Mouse (Mus musculus): ENCODE data around the gene Pomgnt2. TPM values are rescaled to one million over a fixed set of nuclear protein-coding genes. Genes with fewer than 3 reads are reported as not detected.

The Pomgnt2 gene
- polyA plus RNA-seq, 1 experiment from 2014 or later: 7.9 TPM

- Histone ChIP-seq H3K4me2 (ENCODE audit: low read depth, severe bottlenecking) (no peak overlapping the region), H3K27me3 (ENCODE audit: control insufficient read depth, insufficient read depth, low read length) (no peaks in the 10 kb centered on the region), H3K36me3 (ENCODE audit: control insufficient read depth, insufficient read depth, low read length) (no peaks in the 10 kb centered on the region), H3K9ac (ENCODE audit: low read length) (no peak overlapping the region), H3K4me3 (ENCODE audit: low read depth, low read length) (no peak overlapping the region), H3K4me1 (ENCODE audit: control insufficient read depth, insufficient read depth, low read length) (no peaks in the 10 kb centered on the region), H3K9me3 (ENCODE audit: control insufficient read depth, low read length) (no peaks in the 10 kb centered on the region), H3K27ac (replicated peaks; ENCODE audit: low read depth, low read length) (no peak overlapping the region)
- no peak for ATAC-seq (ENCODE audit: insufficient number of reproducible peaks, low FRiP score, low TSS enrichment, low read depth)
- DNase-seq (ENCODE audit: low spot score): no peak
- 84% methylated on average over 12 of the region's 12 CpGs for whole genome bisulfite sequencing
Observed at GRCm38 (mm10) chr9:121974141-121974986, 22.5 kb downstream of the Pomgnt2 start.

GRCm38 (mm10) chr9:121973207-121973606 lies 23.7 kb downstream of the Pomgnt2 start:
- Histone ChIP-seq H3K36me3 (ENCODE audit: control insufficient read depth, insufficient read depth, low read length) (no peaks in the 10 kb centered on the region), H3K4me3 (ENCODE audit: low read depth, low read length) (no peak overlapping the region), H3K9ac (ENCODE audit: low read length) (no peak overlapping the region), H3K4me2 (ENCODE audit: low read depth, severe bottlenecking) (no peak overlapping the region), H3K27me3 (ENCODE audit: control insufficient read depth, insufficient read depth, low read length) (no peaks in the 10 kb centered on the region), H3K4me1 (ENCODE audit: control insufficient read depth, insufficient read depth, low read length) (no peaks in the 10 kb centered on the region), H3K9me3 (ENCODE audit: control insufficient read depth, low read length) (no peaks in the 10 kb centered on the region), H3K27ac (replicated peaks; ENCODE audit: low read depth, low read length) (no peak overlapping the region)
- 70% methylated on average over 1 of the region's 1 CpGs for WGBS
- no peak for ATAC-seq (ENCODE audit: insufficient number of reproducible peaks, low FRiP score, low TSS enrichment, low read depth)
- DNase-seq (ENCODE audit: low spot score): no peak

- no peaks in the 10 kb centered on the region for H3K4me1 ChIP-seq (ENCODE audit: control insufficient read depth, insufficient read depth, low read length)
- no peaks in the 10 kb centered on the region for H3K36me3 ChIP-seq (ENCODE audit: control insufficient read depth, insufficient read depth, low read length)
- H3K4me2 ChIP-seq (ENCODE audit: low read depth, severe bottlenecking): no peak overlapping the region
- no peaks in the 10 kb centered on the region for H3K27me3 ChIP-seq (ENCODE audit: control insufficient read depth, insufficient read depth, low read length)
- no peaks in the 10 kb centered on the region for H3K9me3 ChIP-seq (ENCODE audit: control insufficient read depth, low read length)
- ATAC-seq (ENCODE audit: insufficient number of reproducible peaks, low FRiP score, low TSS enrichment, low read depth): no peak
- no peak overlapping the region for H3K9ac ChIP-seq (ENCODE audit: low read length)
- H3K4me3 ChIP-seq (ENCODE audit: low read depth, low read length): no peak overlapping the region
- 69% methylated on average over 5 of the region's 5 CpGs for WGBS
- no peak for DNase-seq (ENCODE audit: low spot score)
- no peak overlapping the region for H3K27ac ChIP-seq (replicated peaks; ENCODE audit: low read depth, low read length)
Observed at GRCm38 (mm10) chr9:121969841-121970381, 27.0 kb downstream of the Pomgnt2 start.

- Histone ChIP-seq H3K4me3 (ENCODE audit: low read depth, low read length) (no peak overlapping the region), H3K27me3 (ENCODE audit: control insufficient read depth, insufficient read depth, low read length) (no peaks in the 10 kb centered on the region), H3K27ac (replicated peaks; ENCODE audit: low read depth, low read length) (no peak overlapping the region), H3K9me3 (ENCODE audit: control insufficient read depth, low read length) (no peaks in the 10 kb centered on the region), H3K4me1 (ENCODE audit: control insufficient read depth, insufficient read depth, low read length) (no peaks in the 10 kb centered on the region), H3K36me3 (ENCODE audit: control insufficient read depth, insufficient read depth, low read length) (no peaks in the 10 kb centered on the region), H3K9ac (ENCODE audit: low read length) (no peak overlapping the region), H3K4me2 (ENCODE audit: low read depth, severe bottlenecking) (no peak overlapping the region)
- ATAC-seq (ENCODE audit: insufficient number of reproducible peaks, low FRiP score, low TSS enrichment, low read depth): no peak
- no peak for DNase-seq (ENCODE audit: low spot score)
- 85% methylated on average over 5 of the region's 5 CpGs for WGBS
Observed at GRCm38 (mm10) chr9:121968258-121968657, 28.7 kb downstream of the Pomgnt2 start.

- no peaks in the 10 kb centered on the region for H3K4me1 ChIP-seq (ENCODE audit: control insufficient read depth, insufficient read depth, low read length)
- H3K27me3 ChIP-seq (ENCODE audit: control insufficient read depth, insufficient read depth, low read length): no peaks in the 10 kb centered on the region
- H3K9me3 ChIP-seq (ENCODE audit: control insufficient read depth, low read length): no peaks in the 10 kb centered on the region
- ATAC-seq (ENCODE audit: insufficient number of reproducible peaks, low FRiP score, low TSS enrichment, low read depth): no peak
- H3K9ac ChIP-seq (ENCODE audit: low read length): no peak overlapping the region
- no peak overlapping the region for H3K4me2 ChIP-seq (ENCODE audit: low read depth, severe bottlenecking)
- WGBS: 91% methylated on average over 7 of the region's 7 CpGs
- no peaks in the 10 kb centered on the region for H3K36me3 ChIP-seq (ENCODE audit: control insufficient read depth, insufficient read depth, low read length)
- H3K27ac ChIP-seq (replicated peaks; ENCODE audit: low read depth, low read length): no peak overlapping the region
- no peak overlapping the region for H3K4me3 ChIP-seq (ENCODE audit: low read depth, low read length)
- DNase-seq (ENCODE audit: low spot score): no peak
Observed at GRCm38 (mm10) chr9:121964941-121965340, 32.0 kb downstream of the Pomgnt2 start.

- DNase-seq (ENCODE audit: low spot score): no peak
- Histone ChIP-seq H3K4me3 (ENCODE audit: low read depth, low read length) (no peak overlapping the region), H3K27ac (replicated peaks; ENCODE audit: low read depth, low read length) (no peak overlapping the region), H3K9ac (ENCODE audit: low read length) (no peak overlapping the region), H3K4me2 (ENCODE audit: low read depth, severe bottlenecking) (no peak overlapping the region), H3K9me3 (ENCODE audit: control insufficient read depth, low read length) (no peaks in the 10 kb centered on the region), H3K36me3 (ENCODE audit: control insufficient read depth, insufficient read depth, low read length) (no peaks in the 10 kb centered on the region), H3K27me3 (ENCODE audit: control insufficient read depth, insufficient read depth, low read length) (no peaks in the 10 kb centered on the region), H3K4me1 (ENCODE audit: control insufficient read depth, insufficient read depth, low read length) (no peaks in the 10 kb centered on the region)
- no peak for ATAC-seq (ENCODE audit: insufficient number of reproducible peaks, low FRiP score, low TSS enrichment, low read depth)
- 34% methylated on average over 7 of the region's 7 CpGs for WGBS
Observed at GRCm38 (mm10) chr9:121959966-121960635, 36.8 kb downstream of the Pomgnt2 start.

- no peak for ATAC-seq (ENCODE audit: insufficient number of reproducible peaks, low FRiP score, low TSS enrichment, low read depth)
Observed at GRCm38 (mm10) chr9:121952596-121952995, 44.3 kb downstream of the Pomgnt2 start.

GRCm38 (mm10) chr9:121951114-121951423 lies 45.8 kb downstream of the Pomgnt2 start:
- Histone ChIP-seq H3K9ac (ENCODE audit: low read length) (no peak overlapping the region; the same call in 1 of the 2 replicates), H3K36me3 (ENCODE audit: control insufficient read depth, insufficient read depth, low read length) (no peaks in the 10 kb centered on the region), H3K4me3 (ENCODE audit: low read depth, low read length) (peak overlapping the region; percentile 5; the same call in 1 of the 2 replicates), H3K4me1 (ENCODE audit: control insufficient read depth, insufficient read depth, low read length) (no peaks in the 10 kb centered on the region), H3K27me3 (ENCODE audit: control insufficient read depth, insufficient read depth, low read length) (no peaks in the 10 kb centered on the region), H3K4me2 (ENCODE audit: low read depth, severe bottlenecking) (peak overlapping the region; percentile 31), H3K27ac (replicated peaks; ENCODE audit: low read depth, low read length) (no peak overlapping the region), H3K9me3 (ENCODE audit: control insufficient read depth, low read length) (no peaks in the 10 kb centered on the region)
- no peak for DNase-seq (ENCODE audit: low spot score)
- WGBS: 37% methylated on average over 4 of the region's 4 CpGs
- ATAC-seq (ENCODE audit: insufficient number of reproducible peaks, low FRiP score, low TSS enrichment, low read depth): no peak

More at GRCm38 (mm10) chr9:121952596-121952995, 44.3 kb downstream of the Pomgnt2 start:
- Histone ChIP-seq H3K9me3 (ENCODE audit: control insufficient read depth, low read length) (no peaks in the 10 kb centered on the region), H3K9ac (ENCODE audit: low read length) (no peak overlapping the region), H3K27me3 (ENCODE audit: control insufficient read depth, insufficient read depth, low read length) (no peaks in the 10 kb centered on the region), H3K27ac (replicated peaks; ENCODE audit: low read depth, low read length) (no peak overlapping the region), H3K4me3 (ENCODE audit: low read depth, low read length) (no peak overlapping the region), H3K36me3 (ENCODE audit: control insufficient read depth, insufficient read depth, low read length) (no peaks in the 10 kb centered on the region), H3K4me1 (ENCODE audit: control insufficient read depth, insufficient read depth, low read length) (no peaks in the 10 kb centered on the region), H3K4me2 (ENCODE audit: low read depth, severe bottlenecking) (no peak overlapping the region)
- DNase-seq (ENCODE audit: low spot score): no peak
- WGBS: 91% methylated on average over 6 of the region's 6 CpGs
